Mouse (Mus musculus): ENCODE data around the gene Card10. TPM values are rescaled to one million over a fixed set of nuclear protein-coding genes. Genes with fewer than 3 reads are reported as not detected.

The Card10 gene
- polyA plus RNA-seq, 1 experiment, result 8.2 TPM

GRCm38 (mm10) chr15:78832701-78833123 lies 29.9 kb upstream of the Card10 start:
- Histone ChIP-seq H3K27ac (ENCODE audit: insufficient read depth, low read length) (no peak overlapping the region; the same call in 1 of the 2 replicates), H3K4me3 (replicated peaks; ENCODE audit: insufficient read depth, low read depth, low read length) (no peak overlapping the region), H3K4me1 (ENCODE audit: control insufficient read depth, insufficient read depth, low read length) (peaks cover 14% of the 10 kb centered on the region), H3K27me3 (ENCODE audit: control insufficient read depth, insufficient read depth, low read length) (no peaks in the 10 kb centered on the region)
- 8% methylated on average over 14 of the region's 14 CpGs for whole genome bisulfite sequencing
- no peak for TF ChIP-seq CTCF (IDR thresholded peaks at IDR 0.05; ENCODE audit: borderline replicate concordance, insufficient read depth, low read depth, low read length)
- TF ChIP-seq POLR2A (IDR thresholded peaks at IDR 0.05; ENCODE audit: borderline replicate concordance, insufficient read depth, low read length), result no peak
- peak; percentile 58 to 76 for DNase-seq

GRCm38 (mm10) chr15:78831720-78832657 lies 29.1 kb upstream of the Card10 start:
- Histone ChIP-seq H3K4me3 (replicated peaks; ENCODE audit: insufficient read depth, low read depth, low read length) (no peak overlapping the region), H3K4me1 (ENCODE audit: control insufficient read depth, insufficient read depth, low read length) (peaks cover 14% of the 10 kb centered on the region), H3K27ac (ENCODE audit: insufficient read depth, low read length) (no peak overlapping the region), H3K27me3 (ENCODE audit: control insufficient read depth, insufficient read depth, low read length) (no peaks in the 10 kb centered on the region)
- TF ChIP-seq CTCF (IDR thresholded peaks at IDR 0.05; ENCODE audit: borderline replicate concordance, insufficient read depth, low read depth, low read length), result no peak
- no peak for TF ChIP-seq POLR2A (IDR thresholded peaks at IDR 0.05; ENCODE audit: borderline replicate concordance, insufficient read depth, low read length)
- DNase-seq, result peak in 1 of 2 experiments; percentile 30
- 66% methylated on average over 19 of the region's 19 CpGs for WGBS

- TF ChIP-seq CTCF (IDR thresholded peaks at IDR 0.05; ENCODE audit: borderline replicate concordance, insufficient read depth, low read depth, low read length) (no peak), POLR2A (IDR thresholded peaks at IDR 0.05; ENCODE audit: borderline replicate concordance, insufficient read depth, low read length) (no peak)
- no peak for DNase-seq
- no peak overlapping the region for H3K4me3 ChIP-seq (replicated peaks; ENCODE audit: insufficient read depth, low read depth, low read length)
- H3K27me3 ChIP-seq (ENCODE audit: control insufficient read depth, insufficient read depth, low read length), result no peaks in the 10 kb centered on the region
- WGBS, result 71% methylated on average over 10 of the region's 10 CpGs
- no peak overlapping the region for H3K27ac ChIP-seq (ENCODE audit: insufficient read depth, low read length)
- peaks cover 14% of the 10 kb centered on the region for H3K4me1 ChIP-seq (ENCODE audit: control insufficient read depth, insufficient read depth, low read length)
These were observed 28.2 kb upstream of the Card10 start for GRCm38 (mm10) chr15:78830742-78831719.

DNA sequence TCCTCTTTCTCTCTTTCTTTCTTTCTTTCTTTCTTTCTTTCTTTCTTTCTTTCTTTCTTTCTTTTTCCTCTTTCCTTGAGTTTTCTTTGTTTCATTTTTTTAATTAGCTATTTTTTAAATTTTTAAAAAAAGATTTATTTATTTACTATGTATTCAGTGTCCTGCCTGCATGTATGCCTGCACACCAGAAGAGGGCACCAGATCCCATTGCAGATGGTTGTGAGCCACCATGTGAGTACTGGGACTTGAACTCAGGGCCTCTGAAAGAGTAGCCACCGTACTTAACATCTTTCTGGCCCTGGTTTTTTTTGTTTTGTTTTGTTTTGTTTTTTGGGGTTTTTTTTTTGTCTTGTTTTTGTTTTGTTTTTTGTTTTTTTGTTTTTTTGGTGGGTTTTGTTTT lies 26.8 kb upstream of the Card10 start:
- DNase-seq, result no peak
- Histone ChIP-seq H3K27ac (ENCODE audit: insufficient read depth, low read length) (no peak overlapping the region), H3K27me3 (ENCODE audit: control insufficient read depth, insufficient read depth, low read length) (no peaks in the 10 kb centered on the region), H3K4me3 (replicated peaks; ENCODE audit: insufficient read depth, low read depth, low read length) (no peak overlapping the region), H3K4me1 (ENCODE audit: control insufficient read depth, insufficient read depth, low read length) (peaks cover 6% of the 10 kb centered on the region)
- TF ChIP-seq POLR2A (IDR thresholded peaks at IDR 0.05; ENCODE audit: borderline replicate concordance, insufficient read depth, low read length), result no peak
- no peak for TF ChIP-seq CTCF (IDR thresholded peaks at IDR 0.05; ENCODE audit: borderline replicate concordance, insufficient read depth, low read depth, low read length)
- 97% methylated on average over 1 of the region's 1 CpGs for WGBS

GRCm38 (mm10) chr15:78828315-78828714 lies 25.5 kb upstream of the Card10 start:
- Histone ChIP-seq H3K4me1 (ENCODE audit: control insufficient read depth, insufficient read depth, low read length) (peaks cover 5% of the 10 kb centered on the region), H3K4me3 (replicated peaks; ENCODE audit: insufficient read depth, low read depth, low read length) (no peak overlapping the region), H3K27me3 (ENCODE audit: control insufficient read depth, insufficient read depth, low read length) (no peaks in the 10 kb centered on the region), H3K27ac (ENCODE audit: insufficient read depth, low read length) (no peak overlapping the region)
- no peak for DNase-seq
- TF ChIP-seq POLR2A (IDR thresholded peaks at IDR 0.05; ENCODE audit: borderline replicate concordance, insufficient read depth, low read length) (no peak), CTCF (IDR thresholded peaks at IDR 0.05; ENCODE audit: borderline replicate concordance, insufficient read depth, low read depth, low read length) (no peak)
- WGBS, result 34% methylated on average over 5 of the region's 5 CpGs

GRCm38 (mm10) chr15:78826213-78827204 lies 23.7 kb upstream of the Card10 start:
- TF ChIP-seq POLR2A (IDR thresholded peaks at IDR 0.05; ENCODE audit: borderline replicate concordance, insufficient read depth, low read length) (no peak), CTCF (IDR thresholded peaks at IDR 0.05; ENCODE audit: borderline replicate concordance, insufficient read depth, low read depth, low read length) (peak; percentile 94)
- Histone ChIP-seq H3K4me1 (ENCODE audit: control insufficient read depth, insufficient read depth, low read length) (no peaks in the 10 kb centered on the region), H3K27me3 (ENCODE audit: control insufficient read depth, insufficient read depth, low read length) (no peaks in the 10 kb centered on the region), H3K27ac (ENCODE audit: insufficient read depth, low read length) (no peak overlapping the region), H3K4me3 (replicated peaks; ENCODE audit: insufficient read depth, low read depth, low read length) (no peak overlapping the region)
- 20% methylated on average over 28 of the region's 28 CpGs for WGBS
- peak; percentile 68 to 71 for DNase-seq

Measured in cerebellum, adult 2 months (tissue).